Mouse (Mus musculus): Measurements from ENCODE around the gene Gm20388. TPM values are rescaled to one million over a fixed set of nuclear protein-coding genes. Genes with fewer than 3 reads are reported as not detected.

The Gm20388 gene
- polyA plus RNA-seq, 1 experiment from 2014 or later: not detected

DNA sequence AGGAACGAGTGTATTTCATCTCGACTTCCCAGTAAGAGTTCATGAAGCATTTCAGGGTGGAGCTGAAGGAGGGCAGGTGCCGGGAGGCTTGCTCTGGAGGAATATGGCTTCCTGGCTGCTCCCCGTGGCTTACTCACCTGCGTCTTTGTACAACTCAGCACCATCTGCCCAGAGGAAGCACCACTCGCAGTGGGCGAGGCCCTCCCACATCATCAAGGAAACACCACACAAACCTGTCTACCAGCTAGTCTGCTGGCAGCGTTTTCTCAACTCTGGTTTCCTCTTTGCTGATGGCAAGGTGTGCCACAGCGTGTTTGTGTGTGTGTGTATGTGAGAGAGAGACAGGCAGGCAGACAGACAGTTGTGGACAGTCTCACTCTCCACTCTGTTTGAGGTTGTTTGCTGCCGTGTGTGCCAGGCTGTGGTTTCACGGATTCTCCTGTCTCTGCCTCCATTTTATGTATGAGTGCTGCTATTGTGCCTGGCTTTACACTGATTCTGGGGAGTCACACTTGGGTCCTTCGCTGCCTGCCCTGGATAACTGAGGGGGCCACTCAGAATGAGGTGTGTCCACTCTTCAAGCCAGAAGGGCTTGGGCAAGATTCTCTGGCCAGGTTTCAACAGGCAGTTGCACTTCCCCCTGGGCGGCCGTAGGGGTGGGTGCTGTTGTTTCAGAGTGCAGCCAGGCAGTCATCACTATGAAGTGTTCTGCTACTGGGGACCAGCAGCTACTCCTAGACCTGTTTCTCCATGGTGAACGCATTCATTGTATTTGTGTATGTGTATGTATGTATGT is 3580.8 kb downstream of the Gm20388 start:
- no peak for ATAC-seq (ENCODE audit: low read depth)
- Histone ChIP-seq H3K27ac (ENCODE audit: low read length) (no peak overlapping the region), H3K4me3 (ENCODE audit: low read length) (no peak overlapping the region), H3K4me2 (ENCODE audit: low read depth, low read length) (no peak overlapping the region), H3K9ac (ENCODE audit: low read length) (no peak overlapping the region), H3K27me3 (ENCODE audit: control insufficient read depth, insufficient read depth, low read depth, low read length) (no peaks in the 10 kb centered on the region), H3K9me3 (ENCODE audit: control insufficient read depth, low read length) (no peaks in the 10 kb centered on the region), H3K36me3 (ENCODE audit: control insufficient read depth, insufficient read depth, low read length) (peaks cover 58% of the 10 kb centered on the region), H3K4me1 (replicated peaks; ENCODE audit: control insufficient read depth, insufficient read depth, low read length) (no peaks in the 10 kb centered on the region)
- WGBS: 86% methylated on average over 15 of the region's 15 CpGs

DNA sequence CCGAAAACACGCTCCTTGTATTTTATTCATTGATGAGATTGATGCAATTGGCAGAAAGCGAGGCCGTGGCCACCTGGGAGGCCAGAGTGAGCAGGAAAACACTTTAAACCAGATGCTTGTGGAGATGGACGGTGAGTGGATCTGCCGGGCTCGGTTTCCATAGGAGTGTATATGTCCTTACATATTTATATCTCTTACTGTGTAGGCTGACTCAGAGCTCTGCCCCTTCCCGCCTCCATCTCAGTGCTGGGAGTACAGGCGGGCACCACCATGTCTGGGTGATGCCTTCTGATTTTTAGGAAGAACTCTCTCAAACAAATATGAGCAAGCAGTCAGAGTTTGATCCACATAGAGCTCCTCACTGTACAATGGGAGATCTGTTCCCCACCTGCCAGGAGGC is 3582.3 kb downstream of the Gm20388 start:
- Histone ChIP-seq H3K4me1 (replicated peaks; ENCODE audit: control insufficient read depth, insufficient read depth, low read length) (no peaks in the 10 kb centered on the region), H3K36me3 (ENCODE audit: control insufficient read depth, insufficient read depth, low read length) (peaks cover 50% of the 10 kb centered on the region), H3K4me3 (ENCODE audit: low read length) (no peak overlapping the region), H3K9ac (ENCODE audit: low read length) (no peak overlapping the region), H3K27me3 (ENCODE audit: control insufficient read depth, insufficient read depth, low read depth, low read length) (no peaks in the 10 kb centered on the region), H3K27ac (ENCODE audit: low read length) (no peak overlapping the region), H3K4me2 (ENCODE audit: low read depth, low read length) (no peak overlapping the region), H3K9me3 (ENCODE audit: control insufficient read depth, low read length) (no peaks in the 10 kb centered on the region)
- ATAC-seq (ENCODE audit: low read depth): no peak
- 94% methylated on average over 9 of the region's 9 CpGs for WGBS

DNA sequence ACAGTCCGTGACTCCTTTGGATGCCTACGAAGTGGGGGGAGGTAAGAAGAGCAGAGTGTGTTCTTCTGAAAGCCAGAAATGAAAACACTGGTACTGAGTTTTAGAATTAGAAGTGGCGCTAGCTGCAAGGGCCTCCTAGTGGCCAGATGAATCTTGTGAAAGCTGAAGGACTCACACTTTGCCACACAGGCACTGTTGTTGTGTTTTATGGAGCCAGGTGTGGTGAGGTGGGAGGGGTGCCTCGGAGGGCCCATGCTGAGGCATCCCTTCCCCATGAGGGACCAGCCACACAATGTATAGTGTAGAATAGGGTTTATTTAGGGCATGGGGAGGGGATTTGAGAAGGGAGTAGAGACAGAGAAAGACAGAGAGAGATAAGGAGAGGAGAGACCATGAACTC is 3587.1 kb downstream of the Gm20388 start:
- 84% methylated on average over 4 of the region's 4 CpGs for WGBS

DNA sequence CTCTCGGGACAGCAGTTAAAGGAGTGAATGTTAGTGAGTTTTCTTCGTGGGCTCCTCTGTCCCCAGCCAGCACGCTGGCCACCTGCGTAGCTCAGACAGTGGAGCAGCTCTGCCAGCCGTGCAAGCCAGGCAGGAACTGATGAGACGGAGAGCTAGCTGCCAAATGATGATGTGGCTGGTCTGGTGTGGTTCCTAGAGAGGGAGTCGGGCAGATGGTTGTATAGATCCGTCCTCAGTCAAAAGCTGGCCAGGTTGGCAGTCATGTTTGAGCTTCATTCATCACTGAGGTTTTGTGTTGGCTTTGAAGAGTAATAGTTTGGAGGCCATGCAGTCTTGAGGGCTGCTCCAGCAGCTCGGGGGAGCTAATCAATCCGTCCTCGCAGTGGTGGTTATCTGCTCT is 3588.3 kb downstream of the Gm20388 start:
- no peak overlapping the region for H3K9ac ChIP-seq (ENCODE audit: low read length)
- 85% methylated on average over 11 of the region's 11 CpGs for WGBS
- H3K9me3 ChIP-seq (ENCODE audit: control insufficient read depth, low read length): peaks cover 3% of the 10 kb centered on the region; the same call in 1 of the 2 replicates
- no peaks in the 10 kb centered on the region for H3K4me1 ChIP-seq (replicated peaks; ENCODE audit: control insufficient read depth, insufficient read depth, low read length)
- no peak overlapping the region for H3K27ac ChIP-seq (ENCODE audit: low read length)
- H3K4me3 ChIP-seq (ENCODE audit: low read length): no peak overlapping the region
- H3K36me3 ChIP-seq (ENCODE audit: control insufficient read depth, insufficient read depth, low read length): peaks cover 67% of the 10 kb centered on the region
- no peak for ATAC-seq (ENCODE audit: low read depth)
- no peaks in the 10 kb centered on the region for H3K27me3 ChIP-seq (ENCODE audit: control insufficient read depth, insufficient read depth, low read depth, low read length)
- no peak overlapping the region for H3K4me2 ChIP-seq (ENCODE audit: low read depth, low read length)

More for the DNA sequence above, 3587.1 kb downstream of the Gm20388 start:
- H3K27ac ChIP-seq (ENCODE audit: low read length): no peak overlapping the region
- H3K4me3 ChIP-seq (ENCODE audit: low read length): no peak overlapping the region
- no peaks in the 10 kb centered on the region for H3K27me3 ChIP-seq (ENCODE audit: control insufficient read depth, insufficient read depth, low read depth, low read length)
- no peak for ATAC-seq (ENCODE audit: low read depth)
- H3K9ac ChIP-seq (ENCODE audit: low read length): no peak overlapping the region
- no peaks in the 10 kb centered on the region for H3K9me3 ChIP-seq (ENCODE audit: control insufficient read depth, low read length)
- peaks cover 62% of the 10 kb centered on the region for H3K36me3 ChIP-seq (ENCODE audit: control insufficient read depth, insufficient read depth, low read length)
- no peaks in the 10 kb centered on the region for H3K4me1 ChIP-seq (replicated peaks; ENCODE audit: control insufficient read depth, insufficient read depth, low read length)
- no peak overlapping the region for H3K4me2 ChIP-seq (ENCODE audit: low read depth, low read length)

DNA sequence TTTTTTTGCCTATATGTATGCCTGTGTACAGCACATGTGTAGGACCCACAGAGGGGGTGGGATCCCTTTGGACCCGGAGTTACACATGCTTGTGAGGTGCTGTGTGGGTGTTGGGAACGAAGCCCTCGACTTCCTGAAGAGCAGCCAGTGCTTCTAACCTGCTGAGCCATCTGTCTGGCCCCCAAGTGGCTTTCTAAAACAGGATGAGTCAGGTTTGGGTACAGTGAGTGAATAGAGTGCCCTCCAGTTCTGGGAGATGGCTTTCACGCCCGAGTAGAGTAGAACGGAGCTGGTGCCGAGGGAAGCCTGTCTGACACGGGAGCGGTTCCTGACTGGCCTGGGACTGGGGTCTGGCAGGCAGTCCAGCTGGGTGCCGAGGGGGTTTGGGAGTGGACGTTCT is 3588.9 kb downstream of the Gm20388 start:
- ATAC-seq (ENCODE audit: low read depth): no peak
- Histone ChIP-seq H3K9me3 (ENCODE audit: control insufficient read depth, low read length) (peaks cover 3% of the 10 kb centered on the region; the same call in 1 of the 2 replicates), H3K4me3 (ENCODE audit: low read length) (no peak overlapping the region), H3K27ac (ENCODE audit: low read length) (no peak overlapping the region), H3K27me3 (ENCODE audit: control insufficient read depth, insufficient read depth, low read depth, low read length) (no peaks in the 10 kb centered on the region), H3K4me2 (ENCODE audit: low read depth, low read length) (no peak overlapping the region), H3K36me3 (ENCODE audit: control insufficient read depth, insufficient read depth, low read length) (peaks cover 64% of the 10 kb centered on the region), H3K4me1 (replicated peaks; ENCODE audit: control insufficient read depth, insufficient read depth, low read length) (no peaks in the 10 kb centered on the region), H3K9ac (ENCODE audit: low read length) (no peak overlapping the region)
- 94% methylated on average over 11 of the region's 11 CpGs for WGBS

DNA sequence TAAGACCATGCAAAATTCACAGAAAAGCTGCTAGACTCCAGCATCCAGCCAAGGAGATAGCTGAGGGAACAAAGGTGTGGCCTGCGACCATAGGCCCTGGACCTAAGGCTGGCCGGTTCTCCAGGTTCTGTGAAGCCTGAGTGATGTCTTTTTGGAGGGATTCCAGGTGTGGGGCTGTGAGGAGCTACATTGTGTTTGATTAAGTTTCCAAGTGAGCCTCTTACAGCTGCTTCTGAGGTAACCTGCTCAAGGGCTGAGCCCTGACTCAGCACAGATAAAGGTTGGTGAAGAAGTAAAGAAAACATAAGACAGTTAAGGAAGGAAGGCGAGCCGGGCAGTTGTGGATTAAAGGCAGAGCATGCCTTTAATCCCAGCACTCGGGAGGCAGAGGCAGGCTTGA is 3591.6 kb downstream of the Gm20388 start:
- H3K36me3 ChIP-seq (ENCODE audit: control insufficient read depth, insufficient read depth, low read length): peaks cover 47% of the 10 kb centered on the region
- ATAC-seq (ENCODE audit: low read depth): no peak

DNA sequence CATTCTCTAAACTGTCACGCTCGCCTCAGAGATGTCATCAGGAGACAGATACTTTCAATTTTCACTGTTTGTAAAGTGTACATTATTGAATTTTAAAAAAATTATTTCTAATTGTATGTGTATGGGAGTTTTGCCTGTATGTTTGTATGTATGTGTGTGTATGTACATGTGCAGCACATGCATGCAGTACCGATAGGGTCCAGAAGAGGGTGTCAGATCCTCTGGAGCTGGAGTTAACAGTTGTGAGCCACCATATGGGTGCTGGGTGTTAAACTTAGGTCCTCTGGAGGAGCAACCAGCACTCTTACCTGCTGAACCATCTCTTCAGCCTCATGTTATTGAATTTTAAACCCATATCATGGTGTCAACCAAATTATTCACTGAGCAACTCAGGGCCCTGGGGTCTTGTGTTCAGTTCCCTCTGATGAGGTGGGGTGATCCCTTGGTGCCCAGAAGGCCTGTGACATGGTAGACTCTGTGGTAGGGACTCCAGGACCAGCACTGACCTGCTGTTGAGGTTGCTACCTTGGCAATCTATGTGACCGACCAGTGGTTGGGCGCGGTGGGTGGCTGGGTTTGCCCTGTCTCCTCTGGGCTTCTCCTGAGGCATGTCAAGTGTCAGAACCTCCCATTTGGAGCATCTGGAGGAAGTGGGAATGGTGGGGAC is 3593.3 kb downstream of the Gm20388 start:
- Histone ChIP-seq H3K4me1 (replicated peaks; ENCODE audit: control insufficient read depth, insufficient read depth, low read length) (no peaks in the 10 kb centered on the region), H3K4me3 (ENCODE audit: low read length) (no peak overlapping the region), H3K36me3 (ENCODE audit: control insufficient read depth, insufficient read depth, low read length) (peaks cover 43% of the 10 kb centered on the region), H3K27ac (ENCODE audit: low read length) (no peak overlapping the region), H3K27me3 (ENCODE audit: control insufficient read depth, insufficient read depth, low read depth, low read length) (no peaks in the 10 kb centered on the region), H3K9me3 (ENCODE audit: control insufficient read depth, low read length) (peaks cover 3% of the 10 kb centered on the region; the same call in 1 of the 2 replicates), H3K9ac (ENCODE audit: low read length) (no peak overlapping the region), H3K4me2 (ENCODE audit: low read depth, low read length) (no peak overlapping the region)
- 97% methylated on average over 6 of the region's 6 CpGs for WGBS
- ATAC-seq (ENCODE audit: low read depth): no peak

More for the DNA sequence above, 3591.6 kb downstream of the Gm20388 start:
- WGBS: 83% methylated on average over 5 of the region's 5 CpGs
- no peaks in the 10 kb centered on the region for H3K4me1 ChIP-seq (replicated peaks; ENCODE audit: control insufficient read depth, insufficient read depth, low read length)
- peaks cover 3% of the 10 kb centered on the region; the same call in 1 of the 2 replicates for H3K9me3 ChIP-seq (ENCODE audit: control insufficient read depth, low read length)
- no peak overlapping the region for H3K27ac ChIP-seq (ENCODE audit: low read length)
- H3K27me3 ChIP-seq (ENCODE audit: control insufficient read depth, insufficient read depth, low read depth, low read length): no peaks in the 10 kb centered on the region
- H3K4me3 ChIP-seq (ENCODE audit: low read length): no peak overlapping the region
- no peak overlapping the region for H3K4me2 ChIP-seq (ENCODE audit: low read depth, low read length)
- no peak overlapping the region for H3K9ac ChIP-seq (ENCODE audit: low read length)

DNA sequence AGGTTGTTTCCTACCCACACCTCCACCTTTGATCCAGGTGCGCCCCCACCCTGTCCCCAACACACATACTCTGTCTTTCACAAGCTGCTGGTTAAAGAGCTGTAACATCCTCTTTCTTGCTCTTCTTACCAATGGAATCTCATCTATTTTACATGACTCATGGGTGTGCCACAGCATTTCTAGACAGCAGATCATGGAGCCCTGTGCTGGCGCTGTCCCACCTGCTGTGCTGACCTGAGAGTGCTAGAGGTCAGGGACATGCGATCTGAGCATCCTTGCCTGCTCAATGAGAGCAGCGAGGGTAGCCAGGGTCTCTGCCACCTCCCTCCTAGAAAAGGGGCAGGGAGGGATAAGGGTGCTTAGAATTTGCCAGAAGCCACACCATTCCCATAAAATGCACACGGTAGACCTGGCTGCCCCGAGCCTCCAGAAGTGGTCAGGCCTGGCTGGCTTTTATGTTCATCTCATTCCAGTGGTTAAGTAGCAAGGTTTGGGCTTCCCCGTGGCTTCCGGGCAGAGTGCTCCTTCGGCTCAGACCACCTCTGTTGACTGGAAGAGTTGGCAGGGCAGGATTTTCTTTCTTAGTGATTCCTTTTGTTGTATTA is 3594.1 kb downstream of the Gm20388 start:
- no peaks in the 10 kb centered on the region for H3K4me1 ChIP-seq (replicated peaks; ENCODE audit: control insufficient read depth, insufficient read depth, low read length)
- H3K27me3 ChIP-seq (ENCODE audit: control insufficient read depth, insufficient read depth, low read depth, low read length): no peaks in the 10 kb centered on the region
- 86% methylated on average over 9 of the region's 9 CpGs for WGBS
- no peak for ATAC-seq (ENCODE audit: low read depth)
- H3K9ac ChIP-seq (ENCODE audit: low read length): no peak overlapping the region
- no peak overlapping the region for H3K4me2 ChIP-seq (ENCODE audit: low read depth, low read length)
- no peak overlapping the region for H3K4me3 ChIP-seq (ENCODE audit: low read length)
- H3K9me3 ChIP-seq (ENCODE audit: control insufficient read depth, low read length): peaks cover 3% of the 10 kb centered on the region; the same call in 1 of the 2 replicates
- H3K27ac ChIP-seq (ENCODE audit: low read length): no peak overlapping the region
- peaks cover 35% of the 10 kb centered on the region for H3K36me3 ChIP-seq (ENCODE audit: control insufficient read depth, insufficient read depth, low read length)

DNA sequence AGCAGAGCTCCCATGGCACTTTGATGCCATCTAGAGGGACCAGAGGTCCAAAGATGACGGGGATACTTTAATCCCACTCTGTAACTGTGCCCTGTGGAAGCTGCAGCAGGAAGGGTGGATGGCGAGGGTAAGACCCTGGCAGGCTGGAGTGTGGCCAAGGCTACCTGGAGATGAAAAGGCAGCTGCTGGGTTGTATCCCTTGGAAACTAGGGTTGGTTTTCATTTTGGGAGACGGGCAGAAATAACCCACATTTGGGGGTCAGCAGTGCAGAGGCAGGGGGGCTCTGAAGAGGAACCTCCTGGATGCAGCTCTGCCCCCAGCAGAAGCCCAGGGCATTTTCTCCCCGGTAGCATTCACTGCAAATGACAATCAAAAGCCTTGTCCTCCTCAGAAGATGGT is 3594.6 kb downstream of the Gm20388 start:
- no peak overlapping the region for H3K4me3 ChIP-seq (ENCODE audit: low read length)
- no peaks in the 10 kb centered on the region for H3K27me3 ChIP-seq (ENCODE audit: control insufficient read depth, insufficient read depth, low read depth, low read length)
- H3K9ac ChIP-seq (ENCODE audit: low read length): no peak overlapping the region
- no peak overlapping the region for H3K4me2 ChIP-seq (ENCODE audit: low read depth, low read length)
- H3K9me3 ChIP-seq (ENCODE audit: control insufficient read depth, low read length): peaks cover 3% of the 10 kb centered on the region; the same call in 1 of the 2 replicates
- no peak for ATAC-seq (ENCODE audit: low read depth)
- no peaks in the 10 kb centered on the region for H3K4me1 ChIP-seq (replicated peaks; ENCODE audit: control insufficient read depth, insufficient read depth, low read length)
- WGBS: 75% methylated on average over 4 of the region's 4 CpGs
- H3K27ac ChIP-seq (ENCODE audit: low read length): no peak overlapping the region
- peaks cover 35% of the 10 kb centered on the region for H3K36me3 ChIP-seq (ENCODE audit: control insufficient read depth, insufficient read depth, low read length)
